Mouse (Mus musculus) heart, adult 2 months (tissue): ENCODE measurements around the gene Tfb1m.

Experiments
- CTCF ChIP-seq: fragments of 200-600 bp; IDR thresholded peaks from 2 replicates; pipeline ENCODE4 v1.8.1; 2022; ENCODE audit warnings: antibody characterized with exemption, mild to moderate bottlenecking, moderate library complexity
- EP300 ChIP-seq: fragments of 200-500 bp; IDR thresholded peaks from 2 replicates; pipeline ENCODE4 v1.6.1; 2011; ENCODE audit warnings: low read depth, low read length, control low read depth; ENCODE audit not compliant: insufficient read depth

DNA sequence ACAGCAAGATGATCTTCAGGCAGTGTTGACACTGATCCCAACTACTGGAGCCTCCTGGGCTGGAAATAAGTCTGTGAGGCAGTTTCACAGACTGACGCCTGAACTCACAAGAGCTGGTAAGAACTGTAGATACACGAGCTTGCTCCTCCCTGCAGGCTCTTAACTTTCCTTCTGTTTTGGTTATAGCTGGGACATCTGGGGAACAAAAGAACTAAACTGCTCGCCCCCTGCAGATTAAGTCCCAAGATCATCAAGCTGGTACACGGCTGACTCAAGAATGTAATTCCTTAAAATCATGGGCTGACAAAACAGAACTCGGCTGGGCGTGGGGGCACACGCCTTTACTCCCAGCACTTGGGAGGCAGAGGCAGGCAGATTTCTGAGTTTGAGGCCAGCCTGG, 27.0 kb downstream of the Tfb1m start:
- no peak for TF ChIP-seq EP300
- TF ChIP-seq CTCF = no peak
